Mouse (Mus musculus) embryonic fibroblast, embryonic 13.5 days (primary cell): Measurements from ENCODE around the gene Ttc30a1.

Source experiments
- CTCF ChIP-seq: IDR thresholded peaks from 2 replicates; pipeline ENCODE4 v1.5.1; 2011; ENCODE audit warnings: mild to moderate bottlenecking, control low read depth, low read length, moderate library complexity, borderline replicate concordance; ENCODE audit not compliant: insufficient read depth
- POLR2A ChIP-seq: IDR thresholded peaks from 2 replicates; pipeline ENCODE4 v1.6.1; 2011; ENCODE audit warnings: low read depth, mild to moderate bottlenecking, control low read depth, low read length, moderate library complexity

DNA sequence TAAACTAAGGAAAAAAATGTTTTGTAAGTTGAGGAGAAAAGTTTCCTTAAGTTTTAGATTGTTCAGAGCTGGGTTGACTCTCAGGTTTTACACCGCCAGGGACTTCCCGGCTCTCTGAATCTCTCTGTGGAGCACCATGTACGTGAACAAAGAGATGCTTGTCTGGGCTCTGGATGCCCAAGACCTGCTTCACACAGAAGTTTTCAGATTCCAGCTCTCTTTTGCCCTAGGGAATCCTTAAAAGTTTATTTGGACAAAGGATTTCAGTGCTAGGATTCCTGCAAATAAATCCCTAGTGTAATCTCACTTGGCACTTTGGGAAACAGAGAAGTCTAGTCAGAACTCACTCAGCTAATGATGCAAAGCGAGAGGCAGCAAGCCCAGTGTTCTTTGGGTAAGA lies 7.9 kb upstream of the Ttc30a1 start:
- TF ChIP-seq POLR2A: no peak
- TF ChIP-seq CTCF: no peak
